Mouse (Mus musculus) stomach, adult 2 months (tissue): ENCODE data around the gene Zfp970. TPM values are rescaled to one million over a fixed set of nuclear protein-coding genes. Genes with fewer than 3 reads are reported as not detected.

Experiments used
- polyA plus RNA-seq: library from polyadenylated mRNA; depleted of rRNA; stranded (reverse); fragments of >200 nt; gene quantifications from 2 replicates; pipeline ENCODE4 v1.2.3, GENCODE M21; 2012; rRNA removed

The Zfp970 gene
- 0.12 TPM in 1 of 2 replicates, not detected in the other for polyA plus RNA-seq

GRCm38 (mm10) chr2:177464676-177465075 lies at the start of gene Zfp970:
TSS of gene Zfp970 (plus strand) at chr2:177464733.

GRCm38 (mm10) chr2:177498067-177498466 lies 33.5 kb downstream of the Zfp970 start, which contains the start of gene Gm14403:
TSS of gene Gm14403 (plus strand) at chr2:177498215.

Other genes starting within 250 kb of the Zfp970 start
- gene Gm14409, start 197.7 kb upstream of the Zfp970 start, polyA plus RNA-seq, result not detected in 2 replicates
- not detected in 2 replicates for gene Gm14412, start 140.4 kb upstream of the Zfp970 start, polyA plus RNA-seq
- 0.22 TPM in 1 of 2 replicates, not detected in the other for gene Gm14418, start 66.4 kb upstream of the Zfp970 start, polyA plus RNA-seq
- gene Gm14403, start 33.5 kb downstream of the Zfp970 start, polyA plus RNA-seq, result 0.12 TPM in 1 of 2 replicates, not detected in the other
- gene Gm14406, start 113.5 kb downstream of the Zfp970 start, polyA plus RNA-seq, result not detected in 2 replicates